Mouse (Mus musculus) CD8-positive naive resting alpha-beta T cell, adult 2 months (primary cell): ENCODE results near the gene Rnf150.

Source experiments
- DNase-seq, 2 experiments: peaks; one replicate each; pipeline ENCODE4 v3.0.0; 2022; ENCODE audit warnings: low read depth in 2 of 2, low spot score in 2 of 2

Rnf150 gene

GRCm38 (mm10) chr8:82939912-82940311 lies 76.8 kb downstream of the Rnf150 start:
- DNase-seq, result no peak

DNA sequence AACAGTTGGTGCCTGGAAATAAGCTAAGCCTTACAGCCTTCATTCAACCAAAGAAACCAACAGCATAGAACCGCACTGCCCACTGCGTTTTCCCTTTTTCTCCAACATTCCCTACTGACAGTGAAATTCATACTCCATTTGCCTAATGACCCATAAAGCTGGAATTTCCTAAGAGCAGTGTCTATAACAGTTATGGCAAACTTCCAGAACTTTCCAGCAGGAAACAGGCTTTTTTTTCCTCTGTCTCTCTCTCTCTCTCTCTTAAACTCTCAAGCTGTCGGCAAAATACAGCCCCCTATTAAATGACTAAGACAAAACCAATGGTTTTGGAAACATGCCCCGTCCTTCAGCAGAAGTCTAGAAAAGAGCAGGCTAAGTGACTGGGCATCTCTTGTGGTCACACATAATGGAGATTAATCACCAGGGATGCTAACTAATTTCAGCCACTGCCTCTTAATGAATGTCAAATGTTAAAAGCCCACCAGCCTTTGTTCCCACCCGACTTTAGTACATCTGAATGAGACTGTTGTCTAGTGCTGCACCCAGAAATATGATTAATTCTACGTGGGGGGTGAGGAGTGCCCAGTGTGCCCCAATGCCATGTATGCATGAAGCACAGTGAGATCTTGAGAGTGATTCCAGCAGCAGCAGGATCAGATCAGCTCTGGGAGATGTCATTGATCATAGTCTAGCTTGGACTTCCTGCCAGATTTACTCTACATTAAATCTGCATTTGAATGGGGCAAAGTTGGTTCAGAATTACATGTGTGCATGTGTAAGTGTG lies 80.3 kb downstream of the Rnf150 start:
- no peak for DNase-seq

GRCm38 (mm10) chr8:82945867-82946266 lies 82.7 kb downstream of the Rnf150 start:
- DNase-seq, result no peak

DNA sequence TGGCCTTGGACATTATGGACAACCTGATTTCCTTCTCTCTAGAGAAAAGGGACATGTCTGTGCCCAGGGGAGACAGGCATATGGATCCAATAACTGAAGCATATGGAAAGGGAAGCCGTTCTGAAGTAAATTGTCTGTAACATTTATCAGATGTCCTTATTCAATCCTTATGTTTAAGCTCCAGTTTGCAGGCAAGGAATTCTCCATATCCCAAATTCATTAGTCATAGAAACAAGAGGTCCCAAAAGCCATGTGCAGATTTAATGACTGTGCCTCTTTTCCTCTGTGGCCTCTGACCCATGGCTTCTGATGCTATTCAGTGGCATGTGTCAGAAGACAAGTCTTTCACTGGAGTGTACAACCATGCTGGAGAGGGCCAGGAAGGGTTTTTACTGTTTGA lies 83.5 kb downstream of the Rnf150 start:
- no peak for DNase-seq

DNA sequence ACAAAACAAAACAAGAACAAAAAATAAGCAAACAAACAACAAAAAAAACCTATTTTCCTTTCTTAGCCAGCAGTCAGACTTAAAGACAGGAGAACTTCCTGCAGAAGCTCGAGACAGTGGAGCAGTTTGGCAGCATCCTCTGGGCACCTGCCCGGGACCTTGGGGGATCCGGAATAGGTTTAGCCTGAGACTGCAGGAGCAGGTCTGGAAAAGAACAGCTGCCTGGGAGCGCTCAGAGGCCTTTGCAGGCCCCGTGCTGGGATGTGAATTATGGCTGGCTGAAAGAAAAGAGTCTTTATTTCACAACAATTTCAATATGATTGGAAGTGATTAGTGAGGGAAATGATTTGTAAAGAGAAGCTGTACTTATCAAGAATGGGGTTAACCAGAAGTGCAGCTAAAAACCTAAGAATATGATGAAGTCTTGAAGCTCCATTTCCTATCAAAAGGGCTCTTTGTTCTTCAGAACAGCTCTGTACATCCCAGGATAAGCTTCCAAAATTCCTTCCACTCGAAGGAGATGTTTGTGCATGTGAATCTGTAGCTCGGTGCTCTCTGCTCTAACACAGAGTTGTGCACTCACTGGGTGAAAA lies 92.1 kb downstream of the Rnf150 start:
- no peak for DNase-seq

GRCm38 (mm10) chr8:82959491-82959890 lies 96.3 kb downstream of the Rnf150 start:
- DNase-seq, result no peak

DNA sequence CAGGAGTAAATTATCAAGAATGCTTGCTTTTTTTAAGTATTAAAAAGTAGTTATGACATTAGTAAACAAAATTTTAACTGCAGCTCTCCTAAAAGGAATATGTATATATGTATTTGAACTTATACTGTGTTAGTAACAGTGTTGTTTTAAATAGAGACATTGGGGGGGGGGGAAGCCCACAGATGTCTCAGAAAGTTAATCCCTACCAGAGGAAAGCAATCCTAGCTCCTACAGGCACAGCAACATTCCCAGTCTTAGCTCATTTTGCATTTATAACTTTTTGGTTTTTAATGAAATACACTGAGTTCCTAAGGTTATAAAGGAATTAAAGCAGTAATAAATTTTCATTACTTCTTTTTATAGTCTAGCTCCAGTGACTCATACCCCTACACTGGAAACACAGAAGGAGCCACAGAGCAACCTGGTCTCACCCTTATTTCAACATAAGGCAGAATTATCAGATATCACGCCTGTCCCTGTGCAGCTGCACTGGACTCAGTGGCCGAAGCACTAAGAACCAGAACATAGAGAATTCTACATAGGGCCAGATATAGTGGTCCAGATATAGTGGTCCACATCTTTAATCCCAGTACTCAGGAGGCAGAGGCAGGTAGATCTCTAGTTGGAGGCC lies 96.9 kb downstream of the Rnf150 start:
- no peak for DNase-seq

GRCm38 (mm10) chr8:82964537-82964936 lies 101.4 kb downstream of the Rnf150 start:
- DNase-seq, result no peak

DNA sequence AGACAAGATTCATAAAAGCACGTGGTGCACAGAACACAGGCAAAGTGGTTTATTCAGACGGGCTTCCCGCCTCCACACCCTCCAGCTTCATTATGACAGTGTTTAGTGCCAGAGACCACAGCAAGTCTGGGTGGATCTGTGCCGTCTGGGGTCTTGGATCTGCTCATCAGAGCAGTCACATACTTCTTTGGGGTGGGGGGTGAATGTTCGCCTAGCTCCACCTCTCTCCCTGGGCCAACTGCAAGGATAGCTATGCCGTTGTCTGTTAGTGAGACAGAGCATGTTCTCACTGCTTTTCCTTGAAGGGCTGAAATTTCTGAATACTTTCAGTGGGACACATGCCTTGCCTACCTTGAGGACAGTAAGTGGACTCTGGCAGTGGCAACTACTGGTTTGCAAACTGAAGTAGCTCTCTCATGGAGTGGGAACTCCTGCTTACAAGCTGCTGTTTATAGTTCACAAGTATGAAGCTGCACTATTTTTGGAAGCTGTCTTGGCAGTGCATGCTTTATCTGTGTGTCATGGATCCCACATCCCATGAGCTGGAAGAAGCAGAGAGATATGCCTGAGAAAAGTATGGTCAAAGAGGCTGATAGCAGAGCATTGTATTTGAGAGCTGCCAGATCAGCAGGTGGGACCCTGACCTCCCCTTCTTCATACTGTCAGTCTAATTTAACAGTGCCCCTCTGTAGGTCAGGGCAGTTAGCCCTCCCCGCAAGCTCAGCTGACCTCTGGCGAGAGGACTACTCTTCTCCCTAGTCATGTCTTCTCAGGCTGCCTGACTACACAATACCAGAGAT lies 104.9 kb downstream of the Rnf150 start:
- DNase-seq, result no peak

GRCm38 (mm10) chr8:82969967-82970366 lies 106.8 kb downstream of the Rnf150 start:
- no peak for DNase-seq

DNA sequence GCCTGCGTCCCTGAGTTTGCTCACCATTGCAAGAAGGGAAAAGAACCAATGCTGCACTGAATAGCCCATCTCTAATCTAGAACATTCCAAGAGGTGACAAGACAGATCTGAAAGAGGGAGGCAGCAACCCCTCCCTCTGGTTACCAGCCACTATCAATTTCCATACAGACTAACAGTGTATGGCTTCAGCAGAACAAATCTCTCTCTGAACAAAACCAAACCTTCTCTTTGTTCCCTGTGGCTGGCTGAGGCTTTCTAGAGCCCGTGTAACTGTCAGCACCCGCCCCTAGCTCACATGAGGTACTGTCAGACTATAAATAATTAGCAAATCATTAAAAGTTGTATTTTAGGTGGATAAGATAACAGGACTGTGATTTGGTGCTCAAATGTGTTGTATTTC lies 109.7 kb downstream of the Rnf150 start:
- DNase-seq, result no peak

- DNase-seq, result no peak
Measured at GRCm38 (mm10) chr8:82973331-82973730, 110.2 kb downstream of the Rnf150 start.

GRCm38 (mm10) chr8:82981244-82981855 lies 118.2 kb downstream of the Rnf150 start:
- DNase-seq, result no peak

- DNase-seq, result no peak
Measured at GRCm38 (mm10) chr8:82982873-82983272, 119.7 kb downstream of the Rnf150 start.

- no peak for DNase-seq
Measured at GRCm38 (mm10) chr8:82983301-82983700, 120.1 kb downstream of the Rnf150 start.

DNA sequence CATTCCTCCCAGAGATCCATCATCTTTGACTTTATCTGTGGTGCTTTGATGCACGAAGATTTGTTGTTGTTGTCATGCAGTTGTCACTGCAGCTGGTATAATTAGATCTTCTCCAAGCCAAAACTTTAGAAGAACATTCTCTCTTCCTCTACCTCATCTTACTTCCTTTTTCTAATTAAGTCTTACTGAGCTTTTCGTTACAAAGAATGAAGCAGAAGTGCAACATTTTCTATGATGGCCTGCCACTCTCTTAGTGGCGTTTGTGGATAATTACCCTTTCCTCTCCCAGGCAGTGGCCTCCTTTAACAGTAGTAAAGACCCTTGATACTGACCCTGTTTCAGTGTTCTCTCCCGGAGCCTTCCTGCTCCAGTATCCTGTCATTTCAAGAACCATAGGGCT lies 128.9 kb downstream of the Rnf150 start:
- DNase-seq, result no peak

DNA sequence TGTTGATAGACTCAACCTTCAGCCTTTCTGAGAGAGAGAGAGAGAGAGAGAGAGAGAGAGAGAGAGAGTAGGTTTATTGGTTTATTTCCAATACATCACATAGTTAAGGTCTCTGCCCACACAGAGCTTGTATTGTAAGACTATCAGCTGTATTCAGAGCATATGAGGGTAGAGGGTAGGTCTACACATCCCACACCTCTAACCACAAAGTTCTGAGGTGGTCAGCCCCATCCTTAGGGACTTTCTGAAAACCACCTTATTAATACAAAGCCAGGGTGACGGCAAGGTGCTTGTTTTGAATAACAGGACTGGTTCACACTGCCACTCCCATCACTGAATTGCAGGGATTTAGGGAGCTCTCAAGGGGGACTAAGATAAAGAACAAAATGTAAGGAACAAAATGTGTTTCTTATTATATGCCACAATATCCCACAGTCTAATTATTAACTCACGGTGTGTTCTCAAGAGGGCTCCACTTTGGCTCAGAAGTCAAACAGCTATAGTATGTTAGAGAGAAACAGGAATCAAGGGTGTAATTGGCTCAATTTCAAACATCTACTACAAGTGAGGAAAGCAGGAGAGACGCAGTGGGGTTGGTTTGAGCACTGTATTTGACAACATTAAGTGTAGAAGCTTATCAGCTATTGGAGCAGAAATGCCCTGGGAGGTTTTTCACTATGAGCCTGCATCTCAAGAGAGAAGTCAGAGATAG lies 132.7 kb downstream of the Rnf150 start:
- DNase-seq, result no peak

DNA sequence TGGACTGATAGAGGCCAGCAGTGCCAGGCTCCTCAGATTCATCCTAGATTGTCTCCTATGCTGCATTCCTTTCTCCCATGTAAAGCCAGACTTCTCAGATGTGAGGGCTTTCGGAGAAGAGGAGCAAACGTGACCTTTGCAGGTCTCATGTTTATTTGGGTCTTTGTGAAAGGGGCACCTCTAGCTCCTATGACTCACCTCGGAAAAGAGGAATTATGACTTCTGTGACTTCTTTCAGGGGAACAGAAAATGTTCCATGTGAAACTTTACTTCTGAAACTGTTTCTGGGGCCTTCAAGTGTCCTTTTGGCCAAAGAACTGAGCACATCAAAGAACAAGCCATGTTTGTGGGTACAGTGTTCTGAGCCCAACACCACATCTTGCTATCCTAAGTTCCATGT lies 133.7 kb downstream of the Rnf150 start:
- DNase-seq, result no peak

DNA sequence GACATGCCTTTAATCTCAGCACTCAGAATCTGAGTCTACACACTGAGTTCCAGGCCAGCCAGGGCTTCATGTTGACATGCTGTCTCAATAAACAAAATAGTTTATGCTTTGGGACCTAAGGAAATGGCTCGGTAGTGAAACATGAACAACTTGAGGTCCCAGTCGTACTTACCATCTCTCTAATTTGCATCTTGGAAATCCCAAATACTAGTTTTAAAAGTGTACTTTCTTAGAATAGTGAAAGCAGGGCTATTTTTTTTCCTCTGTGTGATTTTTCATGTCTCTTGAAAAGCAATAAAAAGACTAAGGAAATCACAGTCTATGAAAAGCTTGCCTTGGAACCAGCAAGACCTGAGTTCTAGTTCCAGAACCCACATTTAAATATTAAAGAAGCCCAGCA lies 135.6 kb downstream of the Rnf150 start:
- DNase-seq, result no peak

DNA sequence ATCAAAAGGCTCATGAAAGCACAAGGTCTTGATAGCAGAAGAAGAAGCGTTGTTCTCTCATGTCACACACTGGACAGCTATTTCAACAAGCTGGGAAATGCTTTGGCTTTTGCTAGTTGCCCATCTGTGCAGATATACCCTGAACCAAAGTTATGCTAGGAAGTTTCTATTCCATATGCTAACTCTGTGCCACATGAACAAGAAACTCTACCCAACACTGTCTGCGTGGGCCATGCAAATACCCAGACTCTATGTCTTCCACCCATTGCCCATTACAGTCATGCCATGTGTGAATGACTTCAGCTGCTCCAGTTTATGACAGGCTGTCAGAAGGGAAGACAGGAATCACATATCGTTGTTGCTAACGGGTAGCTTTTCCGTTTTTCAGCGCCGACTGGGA lies 140.0 kb downstream of the Rnf150 start:
- DNase-seq, result no peak

DNA sequence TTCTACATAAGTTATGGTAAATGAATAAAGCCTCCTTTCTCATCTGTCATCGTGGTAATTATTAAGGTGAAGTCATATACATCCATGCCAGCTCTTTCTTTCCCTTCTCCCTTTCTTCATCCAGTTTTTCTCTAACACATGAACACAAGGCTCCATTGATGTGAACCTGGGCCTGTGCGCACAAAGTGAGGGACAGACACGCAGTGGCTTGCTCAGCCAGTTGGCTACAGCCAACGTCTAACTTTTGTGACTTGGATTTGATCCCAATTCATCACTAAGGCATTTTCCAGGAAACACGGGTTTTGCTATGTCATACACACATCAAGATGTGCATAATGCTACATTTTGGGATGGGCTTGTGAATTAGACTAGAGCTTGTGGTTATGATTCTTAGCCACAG lies 146.3 kb downstream of the Rnf150 start:
- DNase-seq, result no peak
